Mouse (Mus musculus) intestine, embryonic 14.5 days (tissue): Measurements from ENCODE around the gene Bmi1. TPM values are rescaled to one million over a fixed set of nuclear protein-coding genes. Genes with fewer than 3 reads are reported as not detected.

ENCODE experiments used
- ATAC-seq: fragments of 200-750 bp; cut with Nextera tagmentation; replicated peaks from 2 replicates; pipeline ENCODE4 v1.8.0; 2017; ENCODE audit warnings: low read depth, moderate number of reproducible peaks, moderate TSS enrichment, moderate library complexity; ENCODE audit not compliant: low FRiP score, low TSS enrichment
- DNase-seq: peaks from one replicate; pipeline ENCODE4 v3.0.0-alpha.2; 2018; ENCODE audit warnings: low spot score
- H3K27ac ChIP-seq: fragments of 300-500 bp; sonication (generic); 2 replicates; pipeline ENCODE4 v1.5.1; 2014; ENCODE audit warnings: low read depth, mild to moderate bottlenecking, control low read depth
- H3K27me3 ChIP-seq: fragments of 300-500 bp; sonication (generic); replicated peaks from 2 replicates; pipeline ENCODE4 v1.6.1; 2014; ENCODE audit warnings: low read length, control low read depth; ENCODE audit not compliant: control insufficient read depth, insufficient read depth
- H3K36me3 ChIP-seq: fragments of 300-500 bp; sonication (generic); 2 replicates; pipeline ENCODE4 v1.6.1; 2014; ENCODE audit warnings: low read length, control low read depth; ENCODE audit not compliant: control insufficient read depth, insufficient read depth
- H3K4me1 ChIP-seq: fragments of 300-500 bp; sonication (generic); replicated peaks from 2 replicates; pipeline ENCODE4 v1.6.1; 2014; ENCODE audit warnings: low read length, control low read depth, mixed read lengths; ENCODE audit not compliant: control insufficient read depth, insufficient read depth
- H3K4me2 ChIP-seq: fragments of 300-500 bp; sonication (generic); 2 replicates; pipeline ENCODE4 v1.6.1; 2014; ENCODE audit warnings: low read length
- H3K4me3 ChIP-seq: fragments of 300-500 bp; sonication (generic); 2 replicates; pipeline ENCODE4 v1.5.1; 2014; ENCODE audit warnings: low read depth, low read length, control low read depth, mixed read lengths
- H3K9ac ChIP-seq: fragments of 300-500 bp; sonication (generic); 2 replicates; pipeline ENCODE4 v1.6.1; 2014; ENCODE audit warnings: mild to moderate bottlenecking, low read length
- H3K9me3 ChIP-seq: fragments of 300-500 bp; sonication (generic); 2 replicates; pipeline ENCODE4 v1.6.1; 2016; ENCODE audit warnings: low read length, control low read depth; ENCODE audit not compliant: control insufficient read depth
- WGBS: fragments of 180-500 bp; shearing (Covaris S2); extraction: QIAGEN DNeasy Blood & Tissue Kit; methylation state at CpG from one replicate; pipeline ENCODE4 v1.1.7; 2014; 5-methylcytosine and 5-hydroxymethylcytosine counted together
- polyA plus RNA-seq: library from polyadenylated mRNA; unstranded; fragments of >200 nt; fragmentation: Nextera tagmentation; extraction: Ambion mirVana; gene quantifications from 2 replicates; pipeline ENCODE4 v1.2.1, GENCODE M21; 2014

Bmi1 gene
- polyA plus RNA-seq, 1 experiment from 2014 or later: 20.7 TPM

DNA sequence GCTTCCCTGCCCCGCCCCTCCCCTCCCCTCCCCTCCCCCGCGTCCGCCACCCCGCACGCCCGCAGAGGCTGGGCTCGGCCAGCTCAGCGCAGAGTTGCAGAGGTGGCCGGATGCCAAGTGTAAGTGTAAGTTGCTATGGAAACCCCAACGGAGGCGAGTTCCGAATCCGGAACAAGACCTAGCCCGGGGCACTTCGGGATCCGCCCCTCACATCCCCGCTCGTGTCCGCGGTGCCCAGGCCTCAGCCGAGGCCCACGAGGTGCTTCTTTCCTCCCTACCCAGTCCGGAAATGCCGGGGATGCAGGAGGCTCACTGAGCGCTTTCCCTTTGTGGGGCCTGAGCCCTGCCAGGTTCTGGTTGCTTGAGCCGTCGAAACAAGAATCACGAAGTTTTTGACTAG is 4.1 kb downstream of the Bmi1 start:
- 0 out of 2 replicates have a peak overlapping the region, but pooled peaks have one; percentile 14 for H3K9ac ChIP-seq
- H3K4me2 ChIP-seq: peak overlapping the region; percentile 59
- no peak overlapping the region for H3K27ac ChIP-seq
- 4% methylated on average over 29 of the region's 29 CpGs for WGBS
- DNase-seq: peak; percentile 77
- peaks cover 24% of the 10 kb centered on the region for H3K36me3 ChIP-seq
- H3K4me1 ChIP-seq: peaks cover 16% of the 10 kb centered on the region
- peaks cover 29% of the 10 kb centered on the region for H3K27me3 ChIP-seq
- ATAC-seq: no peak
- peak overlapping the region; percentile 34 for H3K4me3 ChIP-seq
- no peaks in the 10 kb centered on the region for H3K9me3 ChIP-seq

- H3K36me3 ChIP-seq: peaks cover 24% of the 10 kb centered on the region
- H3K4me1 ChIP-seq: peaks cover 15% of the 10 kb centered on the region
- no peak overlapping the region for H3K4me2 ChIP-seq
- H3K27ac ChIP-seq: no peak overlapping the region
- H3K4me3 ChIP-seq: no peak overlapping the region
- DNase-seq: no peak
- no peaks in the 10 kb centered on the region for H3K9me3 ChIP-seq
- ATAC-seq: no peak
- peaks cover 52% of the 10 kb centered on the region for H3K27me3 ChIP-seq
- H3K9ac ChIP-seq: no peak overlapping the region
- 74% methylated on average over 5 of the region's 5 CpGs for WGBS
Observed at GRCm38 (mm10) chr2:18684062-18684461, 7.2 kb downstream of the Bmi1 start.

DNA sequence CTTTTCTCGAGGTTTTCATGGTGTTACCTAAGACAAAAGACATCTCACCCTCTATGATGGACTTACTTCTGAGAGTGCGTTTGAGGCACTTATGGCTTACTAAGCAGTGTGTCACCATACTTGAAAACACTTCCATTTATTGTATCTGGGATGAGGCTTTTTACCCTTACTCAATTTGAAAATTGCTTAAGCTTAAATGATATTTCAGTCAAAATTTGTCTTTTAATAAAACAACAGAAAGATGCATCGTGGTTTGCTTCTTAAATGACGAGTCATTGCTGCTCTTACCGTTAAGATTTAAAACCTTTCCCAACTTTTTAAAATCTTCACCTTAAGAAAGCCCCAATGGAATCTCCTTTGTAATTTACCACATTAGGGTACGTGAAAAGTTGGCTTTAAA is 9.6 kb downstream of the Bmi1 start:
- WGBS: 58% methylated on average over 6 of the region's 6 CpGs
- no peak for DNase-seq

GRCm38 (mm10) chr2:18686826-18687519 is 10.2 kb downstream of the Bmi1 start:
- Histone ChIP-seq H3K9ac (no peak overlapping the region), H3K36me3 (peaks cover 24% of the 10 kb centered on the region), H3K27ac (no peak overlapping the region), H3K9me3 (no peaks in the 10 kb centered on the region), H3K4me2 (no peak overlapping the region), H3K4me3 (no peak overlapping the region), H3K4me1 (peaks cover 14% of the 10 kb centered on the region), H3K27me3 (peaks cover 63% of the 10 kb centered on the region)
- 34% methylated on average over 8 of the region's 8 CpGs for WGBS
- DNase-seq (peak; percentile 59), ATAC-seq (no peak)

More for the DNA sequence above, 9.6 kb downstream of the Bmi1 start:
- H3K27me3 ChIP-seq: peaks cover 57% of the 10 kb centered on the region
- H3K9ac ChIP-seq: no peak overlapping the region
- H3K36me3 ChIP-seq: peaks cover 24% of the 10 kb centered on the region
- H3K9me3 ChIP-seq: no peaks in the 10 kb centered on the region
- H3K27ac ChIP-seq: no peak overlapping the region
- H3K4me3 ChIP-seq: no peak overlapping the region
- no peak overlapping the region for H3K4me2 ChIP-seq
- ATAC-seq: no peak
- peaks cover 14% of the 10 kb centered on the region for H3K4me1 ChIP-seq

GRCm38 (mm10) chr2:18687671-18688170 is 10.9 kb downstream of the Bmi1 start:
- Histone ChIP-seq H3K4me2 (no peak overlapping the region), H3K9me3 (no peaks in the 10 kb centered on the region), H3K27ac (no peak overlapping the region), H3K9ac (no peak overlapping the region), H3K36me3 (peaks cover 16% of the 10 kb centered on the region), H3K27me3 (peaks cover 71% of the 10 kb centered on the region), H3K4me3 (no peak overlapping the region), H3K4me1 (peaks cover 14% of the 10 kb centered on the region)
- DNase-seq: no peak
- WGBS: 6% methylated on average over 9 of the region's 9 CpGs
- no peak for ATAC-seq

GRCm38 (mm10) chr2:18688286-18688685 is 11.5 kb downstream of the Bmi1 start:
- H3K27me3 ChIP-seq: peaks cover 76% of the 10 kb centered on the region
- peaks cover 13% of the 10 kb centered on the region for H3K36me3 ChIP-seq
- peaks cover 14% of the 10 kb centered on the region for H3K4me1 ChIP-seq
- H3K27ac ChIP-seq: no peak overlapping the region
- ATAC-seq (no peak), DNase-seq (peak; percentile 63)
- peak overlapping the region; percentile 38 for H3K4me3 ChIP-seq
- H3K9me3 ChIP-seq: no peaks in the 10 kb centered on the region
- WGBS: 6% methylated on average over 6 of the region's 6 CpGs
- H3K4me2 ChIP-seq: peak overlapping the region; percentile 90
- no peak overlapping the region for H3K9ac ChIP-seq

GRCm38 (mm10) chr2:18688708-18689063 is 11.9 kb downstream of the Bmi1 start:
- Histone ChIP-seq H3K4me2 (peak overlapping the region; percentile 90), H3K4me3 (peak overlapping the region; percentile 38), H3K36me3 (peaks cover 10% of the 10 kb centered on the region), H3K27me3 (peaks cover 79% of the 10 kb centered on the region), H3K9ac (no peak overlapping the region), H3K9me3 (no peaks in the 10 kb centered on the region), H3K4me1 (peaks cover 16% of the 10 kb centered on the region), H3K27ac (no peak overlapping the region)
- ATAC-seq (peak; percentile 41), DNase-seq (no peak)
- WGBS: under 1% methylated on average over 45 of the region's 45 CpGs

DNA sequence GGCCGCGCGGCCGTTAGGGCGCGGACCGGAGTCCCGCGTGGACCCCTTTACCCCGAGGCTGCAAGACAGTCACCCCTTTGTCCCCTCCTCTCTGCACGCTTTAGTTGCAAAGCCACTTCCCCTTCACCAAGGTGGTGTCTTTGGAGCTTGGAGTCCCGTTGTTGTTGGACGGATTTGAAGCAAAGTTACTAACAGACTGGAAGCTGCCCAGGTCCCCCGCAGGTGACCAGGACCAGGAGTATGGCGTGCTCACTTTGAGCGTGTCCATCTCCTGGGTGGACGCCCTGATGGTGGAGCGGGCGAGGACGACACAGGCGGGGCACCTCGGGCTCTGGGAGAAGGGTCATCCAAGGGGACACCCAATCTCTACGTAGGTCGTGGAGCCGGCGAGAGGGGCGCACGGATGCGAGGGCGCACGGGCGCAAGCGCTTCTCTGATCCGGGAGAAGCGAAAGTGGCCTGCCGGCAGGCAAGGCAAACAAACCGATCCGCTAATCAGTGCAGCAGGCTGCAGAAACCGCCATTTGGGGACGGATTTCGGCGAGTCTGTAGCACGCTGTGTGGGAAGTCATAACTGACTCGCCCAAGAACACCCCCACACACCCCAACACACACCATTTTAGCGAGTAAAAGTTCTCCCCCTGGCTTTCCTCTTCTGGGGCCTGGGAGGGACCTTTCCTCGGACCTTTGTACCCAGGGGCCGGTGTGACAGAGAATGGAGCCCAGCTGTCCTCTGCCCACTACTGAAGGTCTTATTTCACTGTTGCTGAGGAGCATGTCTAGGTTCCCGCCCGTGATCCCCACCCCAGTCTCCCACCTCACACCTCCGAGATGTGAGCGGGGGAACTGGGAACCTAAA is 12.5 kb downstream of the Bmi1 start:
- Histone ChIP-seq H3K4me2 (peak overlapping the region; percentile 90), H3K9ac (no peak overlapping the region; the same call in 1 of the 2 replicates), H3K9me3 (no peaks in the 10 kb centered on the region), H3K27me3 (peaks cover 80% of the 10 kb centered on the region), H3K4me1 (peaks cover 17% of the 10 kb centered on the region), H3K36me3 (peaks cover 4% of the 10 kb centered on the region), H3K4me3 (peak overlapping the region; percentile 38), H3K27ac (no peak overlapping the region)
- ATAC-seq (peak; percentile 36), DNase-seq (peak; percentile 83)
- under 1% methylated on average over 51 of the region's 51 CpGs for whole genome bisulfite sequencing
